Mouse (Mus musculus) lung, postnatal 4 days (tissue): ENCODE data around the gene Klhdc7a.
A peak's percentile ranks its signal among the peaks of the same experiment; 100 is the strongest.

ENCODE experiments used
- DNase-seq, 2 experiments: peaks; one replicate each; pipeline ENCODE4 v3.0.0; 2021

Klhdc7a gene

DNA sequence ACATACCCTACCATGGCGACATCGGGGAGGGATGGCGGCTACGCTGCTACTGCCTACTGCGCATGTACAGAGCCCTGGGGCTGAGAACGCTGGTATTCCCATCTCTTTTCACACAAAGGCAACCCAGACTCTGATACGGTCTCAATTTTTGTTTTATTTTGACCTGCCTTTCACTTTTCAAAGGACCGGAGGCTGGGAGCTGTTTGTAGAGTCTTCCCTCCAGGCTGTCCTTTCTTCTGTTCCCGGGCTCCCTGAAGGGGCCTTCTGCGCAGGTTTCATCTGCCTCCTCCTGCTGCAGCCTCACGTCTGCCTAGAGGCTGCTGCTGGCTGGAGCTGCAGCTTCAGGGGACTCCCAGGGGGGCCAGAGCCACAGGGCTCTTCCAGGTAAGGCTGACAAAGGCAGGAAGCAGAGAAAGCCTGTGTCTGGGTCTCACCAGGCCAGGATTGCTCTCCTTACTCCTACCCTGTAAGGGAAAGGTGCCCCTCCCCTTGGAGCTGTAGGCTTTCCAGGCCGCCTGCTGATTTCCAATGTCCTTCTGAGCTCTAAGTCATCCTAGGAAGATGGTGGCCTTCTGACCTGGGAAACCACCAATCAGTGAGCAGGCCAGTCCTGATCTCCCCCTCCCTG is 7.6 kb downstream of the Klhdc7a start:
- DNase-seq, result no peak

GRCm38 (mm10) chr4:139959188-139959587 is 8.6 kb downstream of the Klhdc7a start:
- no peak for DNase-seq

- DNase-seq, result no peak
These were observed 16.8 kb downstream of the Klhdc7a start for GRCm38 (mm10) chr4:139950876-139951485.

- peak in 1 of 2 experiments; percentile 45 for DNase-seq
These were observed 17.4 kb downstream of the Klhdc7a start for GRCm38 (mm10) chr4:139950431-139950848.

- no peak for DNase-seq
These were observed 19.2 kb downstream of the Klhdc7a start for GRCm38 (mm10) chr4:139948591-139948990.

GRCm38 (mm10) chr4:139947341-139947740 is 20.5 kb downstream of the Klhdc7a start:
- DNase-seq, result no peak

- DNase-seq, result no peak
These were observed 26.0 kb downstream of the Klhdc7a start for GRCm38 (mm10) chr4:139941831-139942230.

- no peak for DNase-seq
These were observed 32.3 kb downstream of the Klhdc7a start for GRCm38 (mm10) chr4:139935557-139935956.

DNA sequence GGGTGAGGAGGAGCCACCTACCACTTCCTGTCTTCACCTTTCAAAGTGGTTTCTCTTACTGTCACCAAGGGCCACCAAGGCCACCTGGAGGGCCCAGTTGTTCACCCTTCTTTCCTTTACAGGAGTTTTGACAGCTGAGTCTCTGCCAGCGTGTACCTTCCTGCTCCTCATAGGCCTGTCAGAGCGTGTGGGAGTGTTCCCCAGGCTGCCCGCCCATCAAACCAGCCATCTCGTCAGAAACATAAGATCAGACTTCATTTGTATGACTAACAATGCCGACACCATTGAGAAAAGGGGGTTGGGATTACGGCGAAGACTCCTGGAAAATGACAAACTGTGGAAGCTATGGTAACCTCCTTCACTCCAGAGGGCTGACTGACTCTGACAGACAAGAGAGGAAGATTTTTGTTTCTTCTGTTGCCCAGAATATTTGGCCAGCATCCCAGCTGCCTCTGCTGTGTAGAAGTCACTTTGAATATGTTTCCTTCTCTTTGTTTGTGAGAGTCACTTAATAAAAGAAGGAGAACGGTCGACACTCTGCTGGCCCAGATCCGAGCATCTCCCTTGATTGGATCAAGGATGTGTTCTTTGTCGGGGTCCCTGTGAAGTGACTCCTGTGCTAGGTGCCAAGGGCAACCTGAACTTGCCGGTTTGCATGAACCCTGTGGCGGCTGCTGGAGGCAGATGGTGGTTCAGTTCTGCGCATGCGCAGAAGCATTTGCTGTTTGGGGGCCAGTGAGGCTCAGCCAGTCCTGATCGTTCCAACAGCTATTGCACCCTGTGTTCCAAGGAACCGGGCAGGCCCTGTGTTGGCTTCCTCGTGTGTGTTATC is 34.6 kb downstream of the Klhdc7a start:
- peak; percentile 44 to 46 for DNase-seq

GRCm38 (mm10) chr4:139931790-139932510 is 35.9 kb downstream of the Klhdc7a start:
- no peak for DNase-seq

- DNase-seq, result no peak
These were observed 36.9 kb downstream of the Klhdc7a start for GRCm38 (mm10) chr4:139930885-139931284.

- no peak for DNase-seq
These were observed 41.7 kb downstream of the Klhdc7a start for GRCm38 (mm10) chr4:139926161-139926561.

DNA sequence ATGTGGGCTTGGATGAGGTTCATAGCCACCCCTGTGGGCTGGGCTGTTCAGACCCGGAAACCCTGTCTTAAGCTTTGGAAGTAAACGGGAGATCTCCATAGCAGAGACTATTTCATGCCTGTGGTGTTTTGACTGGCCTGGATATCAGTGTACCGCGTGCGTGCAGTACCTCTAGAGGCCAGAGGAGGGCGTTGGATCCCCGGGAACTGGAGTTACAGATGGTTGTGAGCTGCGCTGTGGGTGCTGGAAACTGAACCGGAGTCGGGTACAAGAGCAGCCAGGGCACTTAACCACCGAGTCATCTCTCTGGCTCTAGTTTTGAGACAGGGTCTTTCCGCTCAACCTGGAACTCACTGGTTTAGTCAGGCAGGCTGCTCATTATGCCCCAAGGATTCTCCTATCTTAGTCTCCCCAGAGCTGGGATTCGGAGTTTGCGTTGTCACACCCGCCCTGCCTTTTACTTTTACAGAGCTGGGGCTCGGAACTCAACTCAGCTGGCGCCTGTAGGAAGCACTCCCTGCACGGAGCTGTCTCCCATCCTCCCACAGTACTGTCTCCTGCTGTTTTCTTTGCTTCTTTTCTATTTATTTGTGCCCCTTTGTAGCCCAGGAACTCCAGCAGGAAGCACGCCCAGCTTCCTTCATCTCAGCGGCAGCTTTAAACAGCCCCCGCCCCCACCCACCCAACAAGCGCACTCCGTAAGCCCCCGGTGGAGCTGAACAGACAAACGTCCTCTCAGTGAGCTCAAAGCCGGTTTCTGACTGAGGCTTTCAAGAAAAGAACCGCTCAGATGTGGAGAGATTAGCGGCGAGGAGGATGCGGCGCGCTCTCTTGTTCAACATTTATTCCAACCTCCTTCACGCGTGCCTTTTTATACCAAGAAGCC is 42.3 kb downstream of the Klhdc7a start:
- DNase-seq, result no peak

- no peak for DNase-seq
These were observed 51.1 kb downstream of the Klhdc7a start for GRCm38 (mm10) chr4:139916731-139917130.
